Mouse (Mus musculus) liver, adult 2 months (tissue): ENCODE measurements around the gene Ankrd11. TPM values are rescaled to one million over a fixed set of nuclear protein-coding genes. Genes with fewer than 3 reads are reported as not detected.

ENCODE experiments used
- DNase-seq: peaks from one replicate; pipeline ENCODE4 v3.0.0-alpha.2; 2011; ENCODE audit warnings: low read depth, low spot score; ENCODE audit errors: extremely low read depth
- H3K27ac ChIP-seq: fragments of 200-500 bp; replicated peaks from 2 replicates; pipeline ENCODE4 v1.5.1; 2012; ENCODE audit warnings: low read depth, mild to moderate bottlenecking, control low read depth, inconsistent platforms, low read length; ENCODE audit not compliant: insufficient read depth
- H3K27me3 ChIP-seq: fragments of 200-500 bp; 2 replicates; pipeline ENCODE4 v1.6.1; 2012; ENCODE audit warnings: mild to moderate bottlenecking, moderate library complexity, low read length, inconsistent platforms; ENCODE audit not compliant: control insufficient read depth, insufficient read depth
- H3K36me3 ChIP-seq: fragments of 200-500 bp; 2 replicates; pipeline ENCODE4 v1.6.1; 2012; ENCODE audit warnings: low read length, inconsistent platforms; ENCODE audit not compliant: control insufficient read depth, insufficient read depth
- H3K4me1 ChIP-seq: fragments of 200-500 bp; 2 replicates; pipeline ENCODE4 v1.6.1; 2011; ENCODE audit warnings: low read length; ENCODE audit not compliant: control insufficient read depth, insufficient read depth
- H3K4me3 ChIP-seq: fragments of 200-500 bp; 2 replicates; pipeline ENCODE4 v1.5.1; 2011; ENCODE audit warnings: low read depth, mild to moderate bottlenecking, control low read depth, low read length, moderate library complexity; ENCODE audit not compliant: insufficient read depth
- H3K79me2 ChIP-seq: fragments of 200-500 bp; 2 replicates; pipeline ENCODE4 v1.6.1; 2012; ENCODE audit warnings: inconsistent platforms, mild to moderate bottlenecking, low read length, moderate library complexity; ENCODE audit not compliant: control insufficient read depth, insufficient read depth
- H3K9ac ChIP-seq: fragments of 200-500 bp; 2 replicates; pipeline ENCODE4 v1.6.1; 2012; ENCODE audit warnings: low read depth, mild to moderate bottlenecking, control low read depth, inconsistent platforms, low read length
- CTCF ChIP-seq: fragments of 200-500 bp; IDR thresholded peaks from 2 replicates; pipeline ENCODE4 v1.5.1; 2011; ENCODE audit warnings: low read depth, low read length, control low read depth
- POLR2A ChIP-seq: fragments of 200-500 bp; IDR thresholded peaks from 2 replicates; pipeline ENCODE4 v1.6.1; 2011; ENCODE audit warnings: low read length, control low read depth; ENCODE audit not compliant: insufficient read depth; ENCODE audit errors: extremely low read depth
- WGBS: fragments of 180-500 bp; shearing (Covaris S2); methylation state at CpG from one replicate; pipeline ENCODE4 v1.1.7; 2018; 5-methylcytosine and 5-hydroxymethylcytosine counted together
- polyA plus RNA-seq: library from polyadenylated mRNA; depleted of rRNA; stranded (reverse); fragments of >200 nt; gene quantifications from 2 replicates; pipeline ENCODE4 v1.2.3, GENCODE M21; 2012
- total RNA-seq: library from RNA; depleted of rRNA; stranded (reverse); fragments of >200 nt; gene quantifications from 2 replicates; pipeline ENCODE4 v1.2.3, GENCODE M21; 2014

Gene Ankrd11
- total and polyA plus RNA-seq, 2 experiments: 22.1 to 28.3 TPM

DNA sequence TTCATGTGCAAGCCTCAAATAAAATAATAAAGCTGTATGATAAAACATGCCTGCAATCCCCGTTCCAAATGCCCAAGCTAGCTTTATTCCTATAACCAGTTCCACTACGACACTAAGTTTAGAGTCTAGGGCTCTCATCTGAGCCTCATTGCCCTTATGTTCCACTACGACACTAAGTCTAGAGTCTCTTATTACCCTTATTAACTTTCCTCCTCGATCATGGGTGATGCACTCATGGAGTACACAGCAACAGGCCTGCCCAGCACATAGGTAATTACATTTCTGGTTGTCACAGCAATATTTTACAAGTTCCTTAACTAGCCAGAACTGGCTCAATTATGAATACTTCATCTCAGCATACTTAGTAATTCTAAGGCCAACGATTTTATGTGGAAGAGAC is 36.3 kb downstream of the Ankrd11 start:
- Histone ChIP-seq H3K36me3 (no peaks in the 10 kb centered on the region), H3K27ac (no peak overlapping the region), H3K4me3 (no peak overlapping the region), H3K27me3 (no peaks in the 10 kb centered on the region), H3K4me1 (peaks cover 26% of the 10 kb centered on the region), H3K79me2 (peaks cover 68% of the 10 kb centered on the region), H3K9ac (no peak overlapping the region)
- no peak for DNase-seq
- WGBS: 81% methylated on average over 5 of the region's 5 CpGs
- TF ChIP-seq POLR2A (no peak), CTCF (no peak)

DNA sequence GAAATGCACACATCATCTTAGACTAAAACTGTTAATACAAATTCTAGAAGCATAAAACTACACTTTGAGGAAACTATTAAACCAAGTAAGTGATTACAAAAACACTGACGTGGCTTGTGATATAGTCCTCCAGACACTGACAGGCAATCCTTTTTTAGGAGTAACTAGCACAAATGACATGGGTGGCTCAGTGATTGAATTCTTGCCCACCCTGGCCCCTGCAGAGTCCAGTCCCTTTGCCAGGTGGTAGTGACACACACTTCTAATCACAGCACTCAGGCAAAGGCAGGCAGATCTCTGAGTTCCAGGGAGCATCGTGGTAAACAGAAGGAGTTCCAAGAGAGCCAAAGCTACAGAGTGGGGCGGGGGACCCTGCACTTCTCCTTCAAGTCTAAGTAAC is 36.7 kb downstream of the Ankrd11 start:
- DNase-seq: no peak
- WGBS: 62% methylated on average over 3 of the region's 3 CpGs

DNA sequence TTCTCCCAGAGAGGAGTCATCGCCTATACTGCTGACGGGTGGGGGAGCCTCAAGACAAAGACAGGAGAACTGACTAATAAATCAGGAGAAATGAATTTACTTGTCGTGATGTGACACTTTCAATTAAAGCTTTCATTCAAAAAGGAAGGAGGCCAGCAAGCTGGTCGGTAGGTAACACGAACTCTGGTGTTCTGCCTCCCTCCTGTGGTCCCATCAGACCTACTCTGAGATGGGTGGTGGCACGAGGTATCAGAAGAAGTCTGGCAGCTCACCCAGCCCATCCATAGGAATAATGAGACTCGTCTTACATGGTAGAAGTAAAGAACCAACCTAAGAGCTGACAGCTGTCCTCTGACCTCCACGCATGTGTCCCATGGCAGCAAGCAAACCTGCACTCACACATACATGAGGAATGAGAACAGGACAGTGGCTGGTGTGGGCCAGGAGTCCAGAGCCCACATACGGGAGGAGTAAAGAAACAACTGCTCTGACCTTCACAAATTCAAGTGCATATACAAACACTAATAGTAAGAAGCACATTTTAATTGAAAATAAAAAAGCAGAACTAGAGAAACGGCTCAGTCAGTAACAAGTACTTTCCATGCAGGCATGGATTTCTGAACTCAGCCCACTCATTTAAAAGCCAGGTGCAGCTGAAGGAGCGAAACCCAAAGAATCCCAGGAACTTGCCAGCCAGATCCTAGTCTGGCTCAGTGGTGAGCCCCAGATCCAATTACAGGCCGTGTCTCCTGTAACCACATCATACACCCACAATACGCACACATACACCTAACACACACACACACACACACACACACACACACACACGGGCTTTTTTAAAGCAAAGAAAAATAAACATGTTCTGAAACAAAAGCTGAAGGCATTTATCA is 37.8 kb downstream of the Ankrd11 start:
- H3K4me1 ChIP-seq: peaks cover 23% of the 10 kb centered on the region
- DNase-seq: no peak
- H3K79me2 ChIP-seq: peaks cover 62% of the 10 kb centered on the region
- no peak for TF ChIP-seq CTCF
- TF ChIP-seq POLR2A: no peak
- no peak overlapping the region for H3K4me3 ChIP-seq
- no peak overlapping the region for H3K27ac ChIP-seq
- 70% methylated on average over 14 of the region's 14 CpGs for WGBS
- H3K27me3 ChIP-seq: no peaks in the 10 kb centered on the region
- H3K9ac ChIP-seq: no peak overlapping the region
- H3K36me3 ChIP-seq: no peaks in the 10 kb centered on the region

More for the DNA sequence above, 36.7 kb downstream of the Ankrd11 start:
- Histone ChIP-seq H3K9ac (no peak overlapping the region), H3K27ac (no peak overlapping the region), H3K36me3 (no peaks in the 10 kb centered on the region), H3K4me1 (peaks cover 26% of the 10 kb centered on the region), H3K27me3 (no peaks in the 10 kb centered on the region), H3K4me3 (no peak overlapping the region), H3K79me2 (peaks cover 67% of the 10 kb centered on the region)
- TF ChIP-seq CTCF (no peak), POLR2A (no peak)

DNA sequence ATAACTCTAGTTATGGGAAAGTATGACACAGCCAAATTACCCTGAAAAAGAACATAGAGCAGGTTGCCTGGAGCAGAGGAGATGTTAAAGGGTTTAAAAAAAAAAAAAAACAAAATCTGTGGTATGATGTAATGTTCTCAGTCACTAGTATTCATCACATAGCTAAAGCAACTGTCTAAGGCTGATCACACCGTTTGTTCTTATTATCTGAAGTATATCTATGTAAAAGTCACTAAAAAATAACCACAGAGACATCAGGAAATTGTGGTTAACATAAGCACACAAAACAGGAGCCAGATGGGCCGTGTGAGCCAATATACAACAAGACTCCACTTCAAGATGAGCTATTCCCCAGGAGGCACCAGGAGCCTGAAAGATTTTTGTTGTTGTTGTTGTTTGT is 41.8 kb downstream of the Ankrd11 start:
- Histone ChIP-seq H3K4me3 (no peak overlapping the region), H3K79me2 (peaks cover 49% of the 10 kb centered on the region), H3K27ac (no peak overlapping the region), H3K9ac (no peak overlapping the region), H3K4me1 (peaks cover 11% of the 10 kb centered on the region), H3K27me3 (no peaks in the 10 kb centered on the region), H3K36me3 (no peaks in the 10 kb centered on the region)
- no peak for DNase-seq
- WGBS: 52% methylated on average over 2 of the region's 2 CpGs
- TF ChIP-seq CTCF (no peak), POLR2A (no peak)

DNA sequence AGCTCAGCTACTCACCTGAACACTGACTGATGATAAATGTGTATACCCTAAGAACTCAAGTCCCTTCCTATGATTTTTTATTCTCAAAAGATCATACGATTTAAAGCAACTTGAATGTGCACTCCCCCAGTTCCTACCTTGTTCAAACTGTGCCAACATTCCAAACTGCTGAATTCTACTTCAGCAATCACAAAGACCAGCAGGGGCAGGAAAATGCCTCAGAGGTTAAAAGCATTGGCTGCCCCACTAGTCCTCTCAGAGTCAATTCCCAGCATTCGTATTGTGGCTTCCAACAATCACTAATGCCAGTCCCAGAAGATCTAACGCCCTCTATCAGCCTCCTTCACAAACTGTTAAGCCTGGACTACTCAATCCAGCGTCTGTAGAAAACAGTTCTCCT is 44.1 kb downstream of the Ankrd11 start:
- WGBS: 45% methylated on average over 4 of the region's 4 CpGs
- DNase-seq: no peak
- H3K27me3 ChIP-seq: no peaks in the 10 kb centered on the region
- H3K4me3 ChIP-seq: no peak overlapping the region
- H3K36me3 ChIP-seq: no peaks in the 10 kb centered on the region
- no peak for TF ChIP-seq POLR2A
- TF ChIP-seq CTCF: no peak
- no peak overlapping the region for H3K27ac ChIP-seq
- H3K79me2 ChIP-seq: peaks cover 43% of the 10 kb centered on the region
- peaks cover 3% of the 10 kb centered on the region for H3K4me1 ChIP-seq
- H3K9ac ChIP-seq: no peak overlapping the region

DNA sequence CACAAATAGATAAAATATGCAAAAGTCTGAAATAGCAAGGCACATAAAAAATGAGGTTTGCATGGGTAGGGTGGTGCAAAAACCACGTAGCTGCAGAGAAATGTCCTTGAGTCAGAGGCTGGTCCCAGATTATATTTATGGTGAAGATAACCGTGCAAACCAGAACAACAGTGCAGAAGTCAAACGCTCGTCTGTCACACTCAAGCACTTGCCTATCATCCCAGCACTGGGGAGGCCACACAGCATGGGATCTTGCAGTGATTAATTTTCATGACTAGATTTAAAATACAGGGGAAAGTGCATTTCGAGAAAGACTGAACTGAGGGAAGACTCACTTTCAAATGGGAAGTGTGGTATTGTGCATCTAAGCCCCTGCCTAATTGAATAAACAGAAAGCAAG is 48.3 kb downstream of the Ankrd11 start:
- Histone ChIP-seq H3K27me3 (no peaks in the 10 kb centered on the region), H3K36me3 (no peaks in the 10 kb centered on the region), H3K79me2 (peaks cover 56% of the 10 kb centered on the region), H3K4me3 (no peak overlapping the region), H3K4me1 (peaks cover 15% of the 10 kb centered on the region), H3K27ac (no peak overlapping the region), H3K9ac (no peak overlapping the region)
- TF ChIP-seq POLR2A (no peak), CTCF (no peak)
- DNase-seq: no peak
- WGBS: 75% methylated on average over 5 of the region's 5 CpGs
